9 mouse cellular contexts compared by ENCODE assay signal in the genomic region with DNA sequence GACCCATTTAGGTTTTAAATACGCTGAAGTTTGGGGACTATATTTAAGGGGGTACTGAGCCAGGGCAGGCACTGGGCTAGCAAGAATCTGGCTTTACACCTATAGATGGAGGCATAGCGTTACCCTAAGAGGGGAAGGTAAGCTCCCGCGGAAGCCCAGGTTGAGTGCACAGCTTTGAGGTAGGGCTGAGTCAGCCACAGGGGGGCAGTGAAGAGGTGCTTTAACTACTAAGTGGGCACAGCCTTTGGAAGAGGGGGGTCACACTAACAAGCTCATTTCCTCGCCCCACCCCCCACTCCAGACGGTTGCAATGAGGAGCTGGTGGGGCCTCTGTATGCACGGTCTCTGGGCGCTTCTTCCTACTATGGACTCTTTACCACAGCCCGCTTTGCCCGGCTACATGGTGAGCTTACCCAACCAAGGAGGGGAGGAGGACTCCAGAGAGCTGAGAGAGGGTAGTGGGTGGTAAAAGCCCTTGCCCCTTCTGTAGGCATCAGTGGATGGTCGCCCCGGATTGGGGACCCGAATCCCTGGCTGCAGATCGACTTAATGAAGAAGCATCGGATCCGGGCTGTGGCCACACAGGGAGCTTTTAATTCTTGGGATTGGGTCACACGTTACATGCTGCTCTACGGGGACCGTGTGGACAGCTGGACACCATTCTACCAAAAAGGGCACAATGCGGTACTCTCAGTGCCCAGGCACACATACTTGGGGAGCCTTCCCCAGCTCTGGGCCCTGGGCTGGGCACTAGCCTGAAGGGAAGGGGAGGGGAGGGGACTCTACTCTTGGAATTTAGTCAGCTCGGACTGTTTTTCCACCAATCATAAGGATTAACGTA. TPM values are rescaled to one million over a fixed set of nuclear protein-coding genes. Genes with fewer than 3 reads are reported as not detected.
A peak's percentile ranks its signal among the peaks of the same experiment; 100 is the strongest.
DNase-seq lines count a peak whose midpoint lies in the region; ATAC-seq and TF ChIP-seq lines count a peak whose summit lies in the region.
"Had no signal": no experiment of that assay in that cellular context is flagged by ENCODE, and none has a peak within 500 bp of the region (broad histone marks: within the 10 kb centered on the region; RNA-seq: fewer than 3 reads in every experiment).

No protein-coding gene starts in this region.

- peak overlapping the region; percentile 71; the same call in 1 of the 2 replicates for H3K4me2 ChIP-seq in heart, embryonic 15.5 days
- H3K4me2 ChIP-seq in lung, embryonic 16.5 days (ENCODE audit: low read depth, low read length) = peak overlapping the region; percentile 54; the same call in 1 of the 2 replicates

- no peak overlapping the region for H3K9ac ChIP-seq in heart, embryonic 15.5 days
- H3K9ac ChIP-seq in lung, embryonic 16.5 days (ENCODE audit: low read length) = no peak overlapping the region

- ATAC-seq in heart, embryonic 15.5 days (replicated peaks; ENCODE audit: insufficient number of reproducible peaks, insufficient read depth, low FRiP score, low read depth) = no peak
- ATAC-seq in lung, embryonic 16.5 days (ENCODE audit: low read depth) = no peak

- no peak overlapping the region for H3K27ac ChIP-seq in testis, adult 2 months (ENCODE audit: control insufficient read depth, insufficient read depth, low read depth, low read length)
- no peak overlapping the region for H3K27ac ChIP-seq in heart, embryonic 15.5 days
- H3K27ac ChIP-seq in lung, embryonic 16.5 days (ENCODE audit: low read length) = no peak overlapping the region

- no peak for TF ChIP-seq POLR2A in testis, adult 2 months (IDR thresholded peaks at IDR 0.05; ENCODE audit: control insufficient read depth, low read depth, low read length)

- no peak overlapping the region for H3K4me3 ChIP-seq in testis, adult 2 months (ENCODE audit: control insufficient read depth, low read depth, low read length)
- 0 out of 2 replicates have a peak overlapping the region, but pooled peaks have one; percentile 38 for H3K4me3 ChIP-seq in heart, embryonic 15.5 days
- no peak overlapping the region for H3K4me3 ChIP-seq in lung, embryonic 16.5 days (ENCODE audit: low read length)

- DNase-seq in testis, postnatal 14 days (ENCODE audit: low spot score) = no peak
- DNase-seq in cerebellum, postnatal 25 days = peak; percentile 93 to 95
- DNase-seq in layer of hippocampus, adult 18-20 months (ENCODE audit: low spot score in 2 of 2) = peak; percentile 61 to 85
- peak; percentile 78 to 83 for DNase-seq in right cerebral cortex, adult 2 months (ENCODE audit: low spot score in 2 of 2)
- no peak for DNase-seq in adipocyte (ENCODE audit: low spot score)

- peaks cover 19% of the 10 kb centered on the region for H3K4me1 ChIP-seq in testis, adult 2 months (ENCODE audit: control insufficient read depth, insufficient read depth, low read length)
- peaks cover 58% of the 10 kb centered on the region for H3K4me1 ChIP-seq in heart, embryonic 15.5 days (replicated peaks)
- peaks cover 34% of the 10 kb centered on the region for H3K4me1 ChIP-seq in lung, embryonic 16.5 days (replicated peaks; ENCODE audit: control insufficient read depth, insufficient read depth, low read length)

- WGBS in heart, embryonic 15.5 days = 34% methylated on average over 22 of the region's 22 CpGs
- WGBS in lung, embryonic 16.5 days = 30% methylated on average over 22 of the region's 22 CpGs

- TF ChIP-seq CTCF in testis, adult 2 months (IDR thresholded peaks at IDR 0.05; ENCODE audit: control insufficient read depth, insufficient read depth, insufficient replicate concordance, low read depth, low read length) = peak; percentile 26; the same call in 1 of the 2 replicates

- H3K27me3 ChIP-seq in testis, adult 2 months (ENCODE audit: control insufficient read depth, insufficient read depth, low read length) = peaks cover under 1% of the 10 kb centered on the region; the same call in 1 of the 2 replicates
- H3K27me3 ChIP-seq in heart, embryonic 15.5 days = peaks cover 37% of the 10 kb centered on the region
- peaks cover 30% of the 10 kb centered on the region for H3K27me3 ChIP-seq in lung, embryonic 16.5 days (ENCODE audit: control insufficient read depth, insufficient read depth, low read depth, low read length)

- H3K36me3 ChIP-seq in testis, adult 2 months (ENCODE audit: control insufficient read depth, insufficient read depth, low read length) = no peaks in the 10 kb centered on the region
- H3K36me3 ChIP-seq in heart, embryonic 15.5 days = no peaks in the 10 kb centered on the region
- no peaks in the 10 kb centered on the region for H3K36me3 ChIP-seq in lung, embryonic 16.5 days (ENCODE audit: control insufficient read depth, insufficient read depth, low read length)

- H3K9me3 ChIP-seq in heart, embryonic 15.5 days (replicated peaks) = no peaks in the 10 kb centered on the region
- no peaks in the 10 kb centered on the region for H3K9me3 ChIP-seq in lung, embryonic 16.5 days (ENCODE audit: control insufficient read depth, low read length)

RNA-seq across cellular contexts. Expression of a gene that starts 1.9 kb away (rescaled TPM):
- polyA plus RNA-seq in testis, adult 2 months (2012; rRNA removed) = 0.05 TPM in 1 of 2 replicates, not detected in the other
- 0.28 and 0.38 TPM in 2 replicates for polyA plus RNA-seq in heart, embryonic 15.5 days (2015; fragmentation: Nextera tagmentation; extraction: Ambion mirVana)
- under 1 TPM in 1 of 2 experiments, not detected in 1; 0.18 TPM for total RNA-seq in layer of hippocampus, adult 18-20 months (2021)
- polyA plus RNA-seq in lung, embryonic 16.5 days (2015; fragmentation: Nextera tagmentation; extraction: Ambion mirVana) = 0.23 and 0.35 TPM in 2 replicates
- total RNA-seq: common myeloid progenitor, adult 5-6 weeks had no signal

RNA-seq across cellular contexts. Expression of a gene that starts 6.0 kb away (rescaled TPM):
- polyA plus RNA-seq in testis, adult 2 months (2012; rRNA removed) = 2.6 and 4.1 TPM in 2 replicates
- polyA plus RNA-seq in heart, embryonic 15.5 days (2015; fragmentation: Nextera tagmentation; extraction: Ambion mirVana) = 10.5 and 13.6 TPM in 2 replicates
- 10 to 100 TPM; 15.0 to 15.3 TPM for total RNA-seq in layer of hippocampus, adult 18-20 months (2021)
- 17.0 and 17.1 TPM in 2 replicates for polyA plus RNA-seq in lung, embryonic 16.5 days (2015; fragmentation: Nextera tagmentation; extraction: Ambion mirVana)

RNA-seq across cellular contexts. Expression of a gene that starts 6.8 kb away (rescaled TPM):
- 0.40 and 0.44 TPM in 2 replicates for polyA plus RNA-seq in testis, adult 2 months (2012; rRNA removed)
- polyA plus RNA-seq in heart, embryonic 15.5 days (2015; fragmentation: Nextera tagmentation; extraction: Ambion mirVana) = 0.50 and 0.85 TPM in 2 replicates
- total RNA-seq in layer of hippocampus, adult 18-20 months (2021) = 100 to 1,000 TPM; 154 to 162 TPM
- polyA plus RNA-seq in lung, embryonic 16.5 days (2015; fragmentation: Nextera tagmentation; extraction: Ambion mirVana) = 1.1 and 1.2 TPM in 2 replicates

RNA-seq across cellular contexts. Expression of a gene that starts 21.4 kb away (rescaled TPM):
- polyA plus RNA-seq in testis, adult 2 months (2012; rRNA removed) = 1.6 and 1.9 TPM in 2 replicates
- polyA plus RNA-seq in heart, embryonic 15.5 days (2015; fragmentation: Nextera tagmentation; extraction: Ambion mirVana) = 2.7 and 3.4 TPM in 2 replicates
- 10 to 100 TPM; 40.2 to 42.7 TPM for total RNA-seq in layer of hippocampus, adult 18-20 months (2021)
- polyA plus RNA-seq in lung, embryonic 16.5 days (2015; fragmentation: Nextera tagmentation; extraction: Ambion mirVana) = 3.1 TPM in 2 replicates
- total RNA-seq: common myeloid progenitor, adult 5-6 weeks had no signal

RNA-seq across cellular contexts. Expression of a gene that starts 49.1 kb away (rescaled TPM):
- polyA plus RNA-seq in testis, adult 2 months (2012; rRNA removed) = 14.3 and 14.5 TPM in 2 replicates
- polyA plus RNA-seq in heart, embryonic 15.5 days (2015; fragmentation: Nextera tagmentation; extraction: Ambion mirVana) = 13.3 and 15.0 TPM in 2 replicates
- 10 to 100 TPM; 79.0 to 84.0 TPM for total RNA-seq in layer of hippocampus, adult 18-20 months (2021)
- 19.4 and 20.8 TPM in 2 replicates for polyA plus RNA-seq in lung, embryonic 16.5 days (2015; fragmentation: Nextera tagmentation; extraction: Ambion mirVana)

Comparison
In these comparisons a context has a peak if more than half of its experiments do, and no peak if none do; other contexts are left out.
1. DNase-seq: peak in cerebellum, postnatal 25 days (2 of 2), layer of hippocampus, adult 18-20 months (2 of 2) and right cerebral cortex, adult 2 months (2 of 2); none in testis, postnatal 14 days (single experiment) and adipocyte (single experiment).